Mouse (Mus musculus) spleen, adult 2 months (tissue): Measurements from ENCODE around the gene Slc13a4. TPM values are rescaled to one million over a fixed set of nuclear protein-coding genes. Genes with fewer than 3 reads are reported as not detected.

Experiments
- DNase-seq, 2 experiments: peaks; one replicate each; pipeline versions ENCODE4 v3.0.0 to v3.0.0-alpha.2; 2012 to 2021; ENCODE audit warnings: low spot score in 2 of 2, low read depth in 1 of 2
- H3K27ac ChIP-seq: fragments of 200-500 bp; 2 replicates; pipeline ENCODE4 v1.5.1; 2012; ENCODE audit warnings: low read length, inconsistent platforms; ENCODE audit not compliant: insufficient read depth
- H3K27me3 ChIP-seq: fragments of 200-500 bp; 2 replicates; pipeline ENCODE4 v1.6.1; 2012; ENCODE audit warnings: mild to moderate bottlenecking, moderate library complexity, low read length, inconsistent platforms; ENCODE audit not compliant: control insufficient read depth, insufficient read depth
- H3K36me3 ChIP-seq: fragments of 200-500 bp; 2 replicates; pipeline ENCODE4 v1.6.1; 2012; ENCODE audit warnings: mild to moderate bottlenecking, low read length, inconsistent platforms; ENCODE audit not compliant: control insufficient read depth, insufficient read depth
- H3K4me1 ChIP-seq: fragments of 200-500 bp; 2 replicates; pipeline ENCODE4 v1.6.1; 2011; ENCODE audit warnings: inconsistent platforms; ENCODE audit not compliant: control insufficient read depth, insufficient read depth, insufficient read length
- H3K4me3 ChIP-seq: fragments of 200-500 bp; 2 replicates; pipeline ENCODE4 v1.5.1; 2011; ENCODE audit warnings: mild to moderate bottlenecking, inconsistent platforms; ENCODE audit not compliant: insufficient read depth, insufficient read length; ENCODE audit errors: extremely low read depth
- CTCF ChIP-seq: fragments of 200-500 bp; IDR thresholded peaks from 2 replicates; pipeline ENCODE4 v1.5.1; 2011; ENCODE audit warnings: mild to moderate bottlenecking, inconsistent platforms; ENCODE audit not compliant: insufficient read depth, insufficient read length, insufficient replicate concordance; ENCODE audit errors: extremely low read depth
- POLR2A ChIP-seq: fragments of 200-500 bp; IDR thresholded peaks from 2 replicates; pipeline ENCODE4 v1.6.1; 2011; ENCODE audit warnings: low read depth, low read length, inconsistent platforms
- WGBS: fragments of 180-500 bp; shearing (Covaris S2); methylation state at CpG from one replicate; pipeline ENCODE4 v1.1.7; 2018; 5-methylcytosine and 5-hydroxymethylcytosine counted together
- polyA plus RNA-seq: library from polyadenylated mRNA; depleted of rRNA; stranded (reverse); fragments of >200 nt; gene quantifications from 2 replicates; pipeline ENCODE4 v1.2.3, GENCODE M21; 2012

Gene Slc13a4
- polyA plus RNA-seq, 1 experiment, result 0.02 TPM

DNA sequence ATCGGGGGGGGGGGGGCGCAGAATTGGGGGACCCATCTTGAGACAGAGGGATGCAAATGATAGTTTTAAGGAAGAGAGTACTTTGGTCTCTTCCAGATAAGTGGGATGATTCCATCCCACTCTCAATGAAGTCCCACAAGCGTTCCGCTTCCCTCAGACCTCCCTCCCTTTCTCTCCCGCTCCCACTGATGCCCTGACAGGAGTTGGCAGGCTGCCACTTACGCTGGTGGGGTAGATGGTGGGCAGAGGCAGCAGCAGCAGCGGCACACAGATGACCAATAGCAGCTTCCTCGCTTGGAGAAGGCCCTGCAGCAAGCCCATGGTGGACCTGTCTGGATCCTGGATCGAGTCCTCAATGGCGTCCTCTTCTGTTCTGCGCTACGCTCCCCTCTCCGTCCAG is 795 bp downstream of the Slc13a4 start:
- H3K4me3 ChIP-seq, result no peak overlapping the region
- 89% methylated on average over 13 of the region's 13 CpGs for WGBS
- no peaks in the 10 kb centered on the region for H3K4me1 ChIP-seq
- no peak for DNase-seq
- TF ChIP-seq POLR2A (no peak), CTCF (no peak)
- H3K27ac ChIP-seq, result no peak overlapping the region
- no peaks in the 10 kb centered on the region for H3K27me3 ChIP-seq
- no peaks in the 10 kb centered on the region for H3K36me3 ChIP-seq

DNA sequence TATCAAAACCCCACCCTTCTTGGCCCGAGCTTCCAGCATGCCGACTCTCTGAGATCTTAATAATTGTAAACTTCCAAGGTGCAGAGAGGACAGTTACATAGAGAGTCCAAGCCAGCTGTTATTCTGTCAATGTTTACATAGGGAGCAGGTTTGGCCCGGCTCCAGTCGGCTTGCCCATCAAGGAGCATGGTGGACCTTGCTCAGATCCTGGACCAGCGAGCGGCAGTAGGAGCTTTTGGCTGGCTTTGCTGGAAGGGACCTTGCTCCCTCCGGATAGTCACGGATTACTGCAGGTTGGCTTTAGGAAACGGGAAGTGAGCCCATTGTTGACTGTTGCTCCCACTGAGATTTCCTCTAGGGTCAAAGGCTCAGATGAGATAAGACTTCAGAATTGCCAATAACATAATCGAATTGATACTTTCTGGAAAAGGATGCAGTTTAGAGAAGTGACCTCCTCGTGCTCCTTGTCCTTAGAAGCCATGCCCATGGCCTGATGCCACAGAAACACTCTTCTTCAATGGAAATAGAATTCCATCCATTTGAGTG is 4.5 kb downstream of the Slc13a4 start:
- H3K4me1 ChIP-seq, result no peaks in the 10 kb centered on the region
- 75% methylated on average over 11 of the region's 11 CpGs for WGBS
- H3K36me3 ChIP-seq, result no peaks in the 10 kb centered on the region
- no peak overlapping the region for H3K4me3 ChIP-seq
- H3K27ac ChIP-seq, result no peak overlapping the region
- TF ChIP-seq CTCF, result no peak
- no peaks in the 10 kb centered on the region for H3K27me3 ChIP-seq
- no peak for DNase-seq

DNA sequence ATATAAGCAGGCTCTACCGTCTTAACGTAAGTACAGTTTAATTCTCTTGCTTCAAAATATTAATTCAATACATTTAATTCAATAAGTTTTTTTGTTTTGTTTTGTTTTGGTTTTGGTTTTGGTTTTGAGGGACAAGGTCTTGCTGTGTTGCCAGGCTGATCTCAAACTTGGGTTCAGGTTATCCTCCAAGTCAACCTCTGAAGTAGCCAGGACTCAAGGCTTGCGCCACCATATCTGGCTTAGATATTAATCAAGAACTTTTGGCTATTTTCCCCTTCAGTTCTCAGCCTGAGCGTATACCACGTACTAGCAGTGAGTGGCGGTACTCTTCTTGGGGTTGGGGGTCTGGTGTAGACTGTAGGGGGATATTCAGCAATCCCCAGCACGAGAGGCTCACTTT is 5.3 kb downstream of the Slc13a4 start:
- 96% methylated on average over 7 of the region's 7 CpGs for WGBS
- no peak for DNase-seq
- Histone ChIP-seq H3K27ac (no peak overlapping the region), H3K36me3 (no peaks in the 10 kb centered on the region), H3K27me3 (no peaks in the 10 kb centered on the region), H3K4me3 (no peak overlapping the region), H3K4me1 (no peaks in the 10 kb centered on the region)
- TF ChIP-seq CTCF, result no peak
- TF ChIP-seq POLR2A, result no peak

DNA sequence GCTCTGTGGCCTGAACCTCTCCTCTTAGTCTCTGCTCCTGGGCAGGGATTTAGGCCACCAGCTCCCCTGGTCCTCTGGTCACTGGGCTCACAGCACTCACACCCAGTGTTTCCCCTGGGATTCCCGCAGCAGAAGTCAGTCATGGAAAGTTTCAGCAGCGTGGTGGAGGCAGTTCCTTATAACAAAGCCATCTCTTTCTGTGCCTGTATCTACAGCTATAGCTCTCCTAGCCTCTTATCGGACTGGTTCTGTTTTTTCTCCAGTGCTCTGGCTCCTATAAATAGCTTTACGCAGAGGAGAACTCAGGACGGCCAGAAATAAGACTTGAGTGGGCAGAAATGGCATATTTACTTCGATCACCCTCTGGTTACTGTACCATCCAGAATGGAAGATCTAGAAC is 9.6 kb downstream of the Slc13a4 start:
- WGBS, result 58% methylated on average over 6 of the region's 6 CpGs
- H3K4me1 ChIP-seq, result no peaks in the 10 kb centered on the region
- H3K36me3 ChIP-seq, result no peaks in the 10 kb centered on the region
- H3K27ac ChIP-seq, result no peak overlapping the region
- no peak for TF ChIP-seq CTCF
- H3K4me3 ChIP-seq, result no peak overlapping the region
- no peak for DNase-seq
- no peaks in the 10 kb centered on the region for H3K27me3 ChIP-seq

DNA sequence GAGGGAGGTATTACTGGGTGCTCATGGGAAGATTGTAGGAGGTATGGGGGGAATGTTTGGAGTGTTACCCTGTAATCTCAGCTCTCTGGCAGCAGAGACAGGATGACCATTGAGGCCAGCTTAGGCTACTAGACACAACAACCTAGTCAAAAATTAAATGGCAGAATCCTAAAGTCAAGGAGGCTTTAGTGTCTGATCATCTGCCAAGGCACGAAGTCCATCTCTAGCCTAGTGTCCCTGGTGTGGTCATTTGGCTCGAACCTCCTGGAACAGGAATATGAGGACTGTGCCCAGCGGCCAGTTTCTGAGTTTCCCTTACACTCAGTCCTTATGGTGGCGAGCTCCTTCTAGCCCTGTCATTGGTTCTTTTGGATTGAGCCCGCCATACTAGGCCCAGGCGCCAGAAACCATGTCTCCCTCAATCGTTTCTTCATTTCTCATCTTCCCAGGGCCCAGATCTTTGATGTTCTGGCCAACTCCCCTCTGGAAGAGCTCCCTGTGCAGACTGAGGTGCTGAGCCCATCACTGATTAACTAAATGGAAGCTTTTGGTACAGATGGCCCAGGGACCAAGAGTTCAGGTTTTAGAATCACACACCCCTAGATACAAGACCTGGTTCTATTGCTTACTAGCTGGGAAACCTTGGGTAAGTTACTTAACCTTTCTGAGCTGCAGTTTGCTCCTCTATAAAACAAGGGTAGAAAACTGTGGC is 10.3 kb downstream of the Slc13a4 start:
- no peak for TF ChIP-seq POLR2A
- no peak for TF ChIP-seq CTCF
- DNase-seq, result no peak
- 91% methylated on average over 7 of the region's 7 CpGs for WGBS
- H3K4me1 ChIP-seq, result no peaks in the 10 kb centered on the region
- H3K27ac ChIP-seq, result no peak overlapping the region
- no peak overlapping the region for H3K4me3 ChIP-seq
- no peaks in the 10 kb centered on the region for H3K27me3 ChIP-seq
- H3K36me3 ChIP-seq, result no peaks in the 10 kb centered on the region

DNA sequence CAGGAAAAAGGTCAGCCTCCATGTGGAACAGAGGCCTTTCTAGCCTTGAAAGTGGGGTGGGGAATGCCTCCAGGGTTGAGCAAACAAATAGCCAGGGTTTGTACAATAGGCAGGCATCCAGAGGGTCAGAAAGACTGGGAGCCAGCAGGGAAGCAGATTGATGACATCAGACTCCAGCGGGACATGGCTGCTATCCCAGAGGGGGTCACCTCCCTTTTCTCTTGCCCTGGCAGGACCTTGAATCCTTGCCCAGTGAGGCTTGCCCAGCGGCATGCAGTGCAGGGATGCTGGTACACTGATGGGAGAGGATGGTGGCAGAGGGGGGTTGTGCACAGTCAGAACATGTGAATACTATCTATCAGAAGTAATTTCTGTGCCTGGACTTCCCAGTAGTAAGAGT is 10.9 kb downstream of the Slc13a4 start:
- no peak for TF ChIP-seq POLR2A
- TF ChIP-seq CTCF, result no peak
- WGBS, result 77% methylated on average over 2 of the region's 2 CpGs
- H3K36me3 ChIP-seq, result no peaks in the 10 kb centered on the region
- no peaks in the 10 kb centered on the region for H3K4me1 ChIP-seq
- H3K27ac ChIP-seq, result no peak overlapping the region
- no peak for DNase-seq
- no peak overlapping the region for H3K4me3 ChIP-seq
- H3K27me3 ChIP-seq, result no peaks in the 10 kb centered on the region

DNA sequence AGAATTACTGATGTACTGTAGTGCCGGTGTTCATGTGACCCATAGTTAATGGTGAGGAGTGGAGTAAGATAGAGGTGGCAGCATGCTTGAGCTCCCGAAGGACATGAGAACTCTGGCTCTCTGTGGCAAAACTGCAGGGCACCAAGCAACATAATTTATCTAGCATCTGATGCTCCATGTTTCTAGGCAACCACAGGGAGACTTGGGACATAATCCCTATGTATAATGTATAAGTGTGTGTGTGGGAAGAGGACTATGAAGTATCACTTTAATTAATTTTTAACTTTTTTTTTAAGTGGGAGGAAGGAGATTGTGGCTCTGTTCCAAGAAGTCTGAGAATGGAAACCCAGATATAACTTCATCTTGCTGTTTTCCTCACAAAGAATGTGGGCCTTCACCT is 13.0 kb downstream of the Slc13a4 start:
- no peak for DNase-seq
- no peaks in the 10 kb centered on the region for H3K4me1 ChIP-seq
- H3K27me3 ChIP-seq, result no peaks in the 10 kb centered on the region
- no peaks in the 10 kb centered on the region for H3K36me3 ChIP-seq
- 93% methylated on average over 2 of the region's 2 CpGs for WGBS
- no peak overlapping the region for H3K27ac ChIP-seq
- TF ChIP-seq CTCF, result no peak
- H3K4me3 ChIP-seq, result no peak overlapping the region
